20 mouse cellular contexts compared by ENCODE assay signal in genomic region chr8:31436445-31437191, GRCm38 (mm10).
A peak's percentile ranks its signal among the peaks of the same experiment; 100 is the strongest.
DNase-seq lines count a peak whose midpoint lies in the region; ATAC-seq lines count a peak whose summit lies in the region.
"Had no signal": no experiment of that assay in that cellular context is flagged by ENCODE, and none has a peak within 500 bp of the region (broad histone marks: within the 10 kb centered on the region; RNA-seq: fewer than 3 reads in every experiment).

No protein-coding gene starts in this region.

- H3K9me3 ChIP-seq in neural tube, embryonic 14.5 days (ENCODE audit: control insufficient read depth, low read length): no peaks in the 10 kb centered on the region
- H3K9me3 ChIP-seq: embryonic facial prominence, embryonic 12.5 days; heart, embryonic 10.5 days had no signal

- no peaks in the 10 kb centered on the region for H3K27me3 ChIP-seq in neural tube, embryonic 14.5 days (ENCODE audit: control insufficient read depth, insufficient read depth, low read length)
- H3K27me3 ChIP-seq: embryonic facial prominence, embryonic 12.5 days had no signal

- H3K36me3 ChIP-seq in neural tube, embryonic 14.5 days (ENCODE audit: control insufficient read depth, insufficient read depth, low read length): no peaks in the 10 kb centered on the region
- H3K36me3 ChIP-seq: embryonic facial prominence, embryonic 12.5 days; heart, embryonic 10.5 days had no signal

- no peak overlapping the region for H3K4me3 ChIP-seq in neural tube, embryonic 14.5 days (ENCODE audit: low read depth, low read length)
- H3K4me3 ChIP-seq: embryonic facial prominence, embryonic 12.5 days; heart, embryonic 10.5 days had no signal

- H3K9ac ChIP-seq in neural tube, embryonic 14.5 days (replicated peaks; ENCODE audit: low read depth, low read length): no peak overlapping the region
- H3K9ac ChIP-seq: embryonic facial prominence, embryonic 12.5 days; lung, embryonic 14.5 days had no signal

- no peak overlapping the region for H3K27ac ChIP-seq in neural tube, embryonic 14.5 days (ENCODE audit: low read depth, low read length)
- H3K27ac ChIP-seq: embryonic facial prominence, embryonic 12.5 days; heart, embryonic 10.5 days; stomach, postnatal 0 days had no signal

- no peak overlapping the region for H3K4me2 ChIP-seq in neural tube, embryonic 14.5 days (ENCODE audit: low read depth, low read length)
- H3K4me2 ChIP-seq: embryonic facial prominence, embryonic 12.5 days; lung, embryonic 14.5 days had no signal

- no peaks in the 10 kb centered on the region for H3K4me1 ChIP-seq in neural tube, embryonic 14.5 days (ENCODE audit: control insufficient read depth, insufficient read depth, low read length)
- H3K4me1 ChIP-seq: embryonic facial prominence, embryonic 12.5 days; heart, embryonic 10.5 days had no signal

- peak; percentile 90 for ATAC-seq in neural tube, embryonic 14.5 days (ENCODE audit: low read depth)

- intact Hi-C loops in left cerebral cortex, postnatal 4 days (cut with DNase I): no loop called here

- 63% methylated on average over 10 of the region's 10 CpGs for WGBS in neural tube, embryonic 14.5 days

- peak; percentile 17 to 47 for DNase-seq in cerebellum, postnatal 10 days
- DNase-seq in cerebellum, adult 11-12 months: no peak
- DNase-seq in left cerebral cortex, postnatal 4 days: peak; percentile 24
- DNase-seq in left cerebral cortex, adult 9 months (ENCODE audit: low spot score in 2 of 2): no peak
- DNase-seq in adrenal gland, postnatal 36 days: peak; percentile 60 to 62
- no peak for DNase-seq in retina, embryonic 14.5 days (ENCODE audit: low spot score)
- DNase-seq in testis, postnatal 14 days (ENCODE audit: low spot score): no peak
- DNase-seq: B cell, adult 2 months; cerebellum, adult 11 months; heart, postnatal 36 days; kidney, adult 11 months; kidney, postnatal 25 days; liver; lung, embryonic 14.5 days; midbrain, embryonic 14.5 days; thymus, postnatal 25 days had no signal

Comparison
In these comparisons a context has a peak if more than half of its experiments do, and no peak if none do; other contexts are left out.
1. DNase-seq: peak in cerebellum, postnatal 10 days (2 of 2), left cerebral cortex, postnatal 4 days (single experiment) and adrenal gland, postnatal 36 days (2 of 2); none in cerebellum, adult 11-12 months (single experiment), left cerebral cortex, adult 9 months (0 of 2), retina, embryonic 14.5 days (single experiment) and testis, postnatal 14 days (single experiment).